Mouse (Mus musculus) midbrain, postnatal 0 days (tissue): ENCODE results near the gene Pgf. TPM values are rescaled to one million over a fixed set of nuclear protein-coding genes. Genes with fewer than 3 reads are reported as not detected.

Source experiments
- ATAC-seq: fragments of 200-750 bp; cut with Nextera tagmentation; 2 replicates; pipeline ENCODE4 v1.8.0; 2017; ENCODE audit warnings: moderate number of reproducible peaks, mild to moderate bottlenecking, moderate TSS enrichment, moderate library complexity; ENCODE audit not compliant: low FRiP score
- DNase-seq: peaks from one replicate; pipeline ENCODE4 v3.0.0-alpha.2; 2015; ENCODE audit warnings: low spot score
- H3K27ac ChIP-seq: fragments of 300-500 bp; sonication (generic); 2 replicates; pipeline ENCODE4 v1.5.1; 2014; ENCODE audit warnings: low read depth, mild to moderate bottlenecking, low read length, mixed read lengths
- H3K27me3 ChIP-seq: fragments of 300-500 bp; sonication (generic); 2 replicates; pipeline ENCODE4 v1.6.1; 2014; ENCODE audit warnings: low read length, control low read depth, mixed read lengths; ENCODE audit not compliant: insufficient read depth
- H3K36me3 ChIP-seq: fragments of 300-500 bp; sonication (generic); 2 replicates; pipeline ENCODE4 v1.6.1; 2014; ENCODE audit warnings: low read length, control low read depth, mixed read lengths; ENCODE audit not compliant: insufficient read depth
- H3K4me1 ChIP-seq: fragments of 300-500 bp; sonication (generic); 2 replicates; pipeline ENCODE4 v1.6.1; 2014; ENCODE audit warnings: mild to moderate bottlenecking, control low read depth, antibody characterized with exemption, low read length, mixed read lengths; ENCODE audit not compliant: insufficient read depth
- H3K4me2 ChIP-seq: fragments of 300-500 bp; sonication (generic); 2 replicates; pipeline ENCODE4 v1.6.1; 2014; ENCODE audit warnings: low read depth, mild to moderate bottlenecking, low read length, mixed read lengths; ENCODE audit not compliant: poor library complexity, severe bottlenecking
- H3K4me3 ChIP-seq: fragments of 300-500 bp; sonication (generic); 2 replicates; pipeline ENCODE4 v1.5.1; 2014; ENCODE audit warnings: low read depth, mild to moderate bottlenecking, low read length, moderate library complexity
- H3K9ac ChIP-seq: fragments of 300-500 bp; sonication (generic); replicated peaks from 2 replicates; pipeline ENCODE4 v1.6.1; 2014; ENCODE audit warnings: mild to moderate bottlenecking, low read length, moderate library complexity, mixed read lengths; ENCODE audit not compliant: poor library complexity, severe bottlenecking
- H3K9me3 ChIP-seq: fragments of 300-500 bp; sonication (generic); 2 replicates; pipeline ENCODE4 v1.6.1; 2016; ENCODE audit warnings: low read length, control low read depth
- CTCF ChIP-seq: IDR thresholded peaks from 2 replicates; pipeline ENCODE4 v1.5.1; 2016; ENCODE audit warnings: antibody characterized with exemption, mild to moderate bottlenecking
- WGBS: fragments of 180-500 bp; shearing (Covaris S2); extraction: QIAGEN DNeasy Blood & Tissue Kit; methylation state at CpG from one replicate; pipeline ENCODE4 v1.1.7; 2014; 5-methylcytosine and 5-hydroxymethylcytosine counted together
- polyA plus RNA-seq: library from polyadenylated mRNA; unstranded; fragments of >200 nt; fragmentation: Nextera tagmentation; extraction: Ambion mirVana; gene quantifications from 2 replicates; pipeline ENCODE4 v1.2.1, GENCODE M21; 2015
- total RNA-seq: library from RNA; depleted of rRNA; stranded (reverse); fragments of >200 nt; gene quantifications from 2 replicates; pipeline ENCODE4 v1.2.3, GENCODE M21; 2014

The Pgf gene
- total and polyA plus RNA-seq, 2 experiments from 2014 or later: 6.0 to 9.1 TPM

- no peaks in the 10 kb centered on the region for H3K27me3 ChIP-seq
- H3K27ac ChIP-seq: no peak overlapping the region
- H3K4me1 ChIP-seq: no peaks in the 10 kb centered on the region
- no peak overlapping the region for H3K4me3 ChIP-seq
- H3K4me2 ChIP-seq: no peak overlapping the region
- no peaks in the 10 kb centered on the region for H3K9me3 ChIP-seq
- H3K9ac ChIP-seq: no peak overlapping the region
- DNase-seq (peak; percentile 90), ATAC-seq (peak; percentile 56)
- no peak for TF ChIP-seq CTCF
- H3K36me3 ChIP-seq: no peaks in the 10 kb centered on the region
- WGBS: 50% methylated on average over 4 of the region's 4 CpGs
Observed at GRCm38 (mm10) chr12:85194623-85195018, 17.0 kb upstream of the Pgf start.

DNA sequence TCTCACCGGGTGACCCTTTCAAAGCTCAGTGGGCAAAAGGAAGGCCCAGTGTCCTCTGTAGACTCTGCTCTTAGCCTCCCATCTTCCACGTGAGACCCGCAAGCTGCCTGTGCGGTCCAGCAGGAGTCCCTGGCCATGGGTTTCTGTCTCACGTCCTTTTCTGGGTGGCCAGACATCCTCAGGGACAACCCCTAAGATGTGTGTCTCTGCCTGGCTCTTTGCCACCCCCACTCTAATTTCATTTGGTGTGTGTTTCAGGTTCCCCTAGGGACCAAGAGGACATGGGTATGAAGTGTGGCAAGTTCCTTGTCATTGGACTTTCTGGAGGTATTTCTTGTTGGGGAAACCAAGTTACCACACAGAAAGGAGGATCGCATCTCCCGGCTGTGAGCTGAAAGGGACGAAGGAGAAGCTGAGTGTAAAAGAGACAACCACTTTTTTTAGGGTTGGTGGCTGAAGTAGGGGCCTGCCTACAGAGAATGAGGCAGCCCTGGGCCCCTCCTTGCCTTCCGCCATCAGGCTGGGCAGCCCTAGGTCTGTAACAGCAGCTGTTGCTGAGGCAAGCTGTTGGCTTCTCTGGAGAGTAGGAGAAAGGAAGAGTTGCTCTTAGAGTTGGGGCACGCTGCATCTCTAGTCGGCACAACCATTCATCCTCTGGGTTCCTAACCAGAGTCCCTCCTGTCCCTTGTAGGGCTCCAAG lies 16.5 kb upstream of the Pgf start:
- Histone ChIP-seq H3K4me2 (no peak overlapping the region), H3K27ac (no peak overlapping the region), H3K4me1 (no peaks in the 10 kb centered on the region), H3K27me3 (no peaks in the 10 kb centered on the region), H3K9me3 (no peaks in the 10 kb centered on the region), H3K36me3 (no peaks in the 10 kb centered on the region), H3K4me3 (no peak overlapping the region), H3K9ac (no peak overlapping the region)
- DNase-seq (no peak), ATAC-seq (peak; percentile 47; the same call in 1 of the 2 replicates)
- WGBS: 84% methylated on average over 11 of the region's 11 CpGs
- no peak for TF ChIP-seq CTCF

DNA sequence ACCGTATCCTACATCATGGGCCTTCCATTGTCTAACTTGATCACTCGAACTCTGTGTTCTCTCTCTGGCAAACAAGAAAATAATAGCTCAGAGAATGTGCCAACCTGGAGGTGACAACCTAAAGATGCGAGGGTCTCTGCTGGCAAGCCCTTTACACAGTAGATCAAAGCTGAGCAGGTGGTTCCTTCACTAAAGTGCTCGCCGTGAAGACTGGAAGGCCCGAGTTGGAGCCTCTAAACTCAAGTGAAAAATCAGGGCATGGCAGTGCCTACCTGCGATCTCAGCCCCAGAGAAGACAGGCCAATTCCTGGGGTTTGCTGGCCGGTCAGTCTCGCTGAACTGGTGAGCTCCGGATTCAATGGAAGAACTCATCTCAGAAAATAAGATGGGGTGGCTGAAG lies 15.6 kb upstream of the Pgf start:
- H3K27ac ChIP-seq: no peak overlapping the region
- DNase-seq: no peak
- H3K9ac ChIP-seq: no peak overlapping the region
- no peak for TF ChIP-seq CTCF
- ATAC-seq: no peak
- no peaks in the 10 kb centered on the region for H3K36me3 ChIP-seq
- no peaks in the 10 kb centered on the region for H3K4me1 ChIP-seq
- H3K9me3 ChIP-seq: no peaks in the 10 kb centered on the region
- 85% methylated on average over 10 of the region's 10 CpGs for WGBS
- H3K27me3 ChIP-seq: no peaks in the 10 kb centered on the region
- H3K4me2 ChIP-seq: no peak overlapping the region
- no peak overlapping the region for H3K4me3 ChIP-seq

DNA sequence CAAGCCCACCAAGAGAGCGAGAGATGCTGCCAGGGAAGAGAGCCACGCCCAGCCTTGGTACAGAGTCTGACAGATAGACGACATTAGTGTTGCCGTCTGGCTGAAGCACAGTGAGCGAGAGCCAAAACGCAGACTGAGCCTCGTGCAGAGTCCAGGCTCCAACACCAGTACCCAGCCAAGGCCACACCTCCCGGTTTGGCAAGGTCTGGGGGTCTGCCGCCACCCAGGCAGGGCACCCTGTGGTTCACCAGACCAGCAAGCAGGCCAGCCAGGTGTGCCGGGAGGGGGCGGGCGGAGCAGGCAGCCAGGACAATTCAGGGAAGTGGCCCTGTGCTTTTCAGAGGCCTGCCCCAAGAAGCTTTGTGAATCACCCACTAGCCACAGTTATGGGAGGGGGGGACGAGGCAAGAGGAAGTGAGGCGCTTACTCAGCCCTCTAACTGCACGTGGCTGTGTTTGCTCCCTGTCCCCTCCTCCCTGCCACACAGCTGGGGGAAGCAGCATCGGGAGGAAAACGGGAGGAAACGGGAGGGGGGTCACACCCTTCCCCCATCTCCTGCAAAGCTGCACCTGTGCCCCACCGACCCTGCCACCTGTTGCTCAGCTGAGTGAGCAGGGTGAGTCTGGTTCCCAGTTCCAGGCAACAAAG lies 15.0 kb upstream of the Pgf start:
- 33% methylated on average over 19 of the region's 19 CpGs for WGBS
- H3K9ac ChIP-seq: no peak overlapping the region
- H3K27ac ChIP-seq: no peak overlapping the region
- peak; percentile 71 for DNase-seq
- H3K4me1 ChIP-seq: no peaks in the 10 kb centered on the region
- no peaks in the 10 kb centered on the region for H3K27me3 ChIP-seq
- H3K4me3 ChIP-seq: no peak overlapping the region
- no peak overlapping the region for H3K4me2 ChIP-seq
- H3K36me3 ChIP-seq: no peaks in the 10 kb centered on the region
- no peak for TF ChIP-seq CTCF
- H3K9me3 ChIP-seq: no peaks in the 10 kb centered on the region
- 0 out of 2 replicates have a peak, but pooled peaks have one; percentile 16 for ATAC-seq

GRCm38 (mm10) chr12:85190290-85190689 lies 12.7 kb upstream of the Pgf start:
- no peak overlapping the region for H3K4me3 ChIP-seq
- no peaks in the 10 kb centered on the region for H3K4me1 ChIP-seq
- H3K36me3 ChIP-seq: no peaks in the 10 kb centered on the region
- ATAC-seq: no peak
- no peak overlapping the region for H3K9ac ChIP-seq
- no peaks in the 10 kb centered on the region for H3K9me3 ChIP-seq
- H3K27ac ChIP-seq: no peak overlapping the region
- H3K4me2 ChIP-seq: no peak overlapping the region
- whole genome bisulfite sequencing: 80% methylated on average over 7 of the region's 7 CpGs
- no peak for DNase-seq
- no peak for TF ChIP-seq CTCF
- H3K27me3 ChIP-seq: no peaks in the 10 kb centered on the region

DNA sequence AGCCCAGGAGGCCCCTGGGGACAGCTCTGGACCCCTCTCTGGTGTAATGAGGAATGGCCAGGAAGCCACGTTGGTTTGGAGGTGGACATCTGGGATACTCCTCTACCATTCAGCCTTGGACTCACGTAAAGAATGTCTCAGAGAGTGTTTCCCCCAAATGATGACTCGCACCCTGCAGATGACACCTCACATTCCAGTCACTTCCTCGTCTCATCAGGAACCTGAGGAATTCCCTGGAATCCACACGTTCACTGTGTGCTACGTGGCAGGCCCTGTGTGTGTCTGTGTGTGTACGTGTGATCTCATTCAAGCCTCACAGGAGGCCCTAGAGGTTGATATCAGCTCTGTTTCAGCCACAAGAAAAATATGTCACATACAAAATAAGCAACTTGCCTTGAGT lies 8.8 kb upstream of the Pgf start:
- H3K4me1 ChIP-seq: no peaks in the 10 kb centered on the region
- no peaks in the 10 kb centered on the region for H3K27me3 ChIP-seq
- ATAC-seq (no peak), DNase-seq (no peak)
- no peak overlapping the region for H3K27ac ChIP-seq
- no peak overlapping the region for H3K4me2 ChIP-seq
- H3K9ac ChIP-seq: no peak overlapping the region
- TF ChIP-seq CTCF: no peak
- no peaks in the 10 kb centered on the region for H3K9me3 ChIP-seq
- no peaks in the 10 kb centered on the region for H3K36me3 ChIP-seq
- WGBS: 82% methylated on average over 7 of the region's 7 CpGs
- no peak overlapping the region for H3K4me3 ChIP-seq
